Mouse (Mus musculus): ENCODE results near the gene Rab1a. TPM values are rescaled to one million over a fixed set of nuclear protein-coding genes. Genes with fewer than 3 reads are reported as not detected.

Gene Rab1a
- polyA plus RNA-seq, 1 experiment from 2014 or later, result 143 TPM

DNA sequence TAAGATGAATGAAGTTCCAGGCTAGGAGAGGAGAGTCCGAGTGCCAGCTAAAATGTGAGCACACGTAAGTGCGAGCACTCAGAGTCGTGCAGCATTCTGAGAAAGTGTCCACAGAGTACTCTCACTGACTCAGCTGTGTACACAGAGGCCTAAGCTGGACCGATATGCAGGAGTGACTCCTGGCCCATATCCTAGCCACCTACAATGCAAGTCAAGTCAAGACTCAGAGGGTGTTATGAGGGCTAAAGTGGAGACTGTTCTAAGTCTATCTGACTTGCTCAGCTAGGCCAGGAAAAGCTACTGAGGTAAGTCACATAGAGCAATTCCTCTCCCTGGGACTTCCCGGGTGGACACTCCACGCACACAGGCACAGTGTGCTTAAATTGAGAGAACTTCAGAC is 35.8 kb downstream of the Rab1a start:
- Histone ChIP-seq H3K9me3 (ENCODE audit: low read length) (no peaks in the 10 kb centered on the region), H3K4me2 (ENCODE audit: low read depth, low read length) (no peak overlapping the region), H3K27ac (ENCODE audit: low read depth) (no peak overlapping the region), H3K4me1 (ENCODE audit: insufficient read depth) (peaks cover 10% of the 10 kb centered on the region), H3K36me3 (replicated peaks; ENCODE audit: insufficient read depth, low read length) (peaks cover 72% of the 10 kb centered on the region), H3K9ac (replicated peaks) (no peak overlapping the region), H3K4me3 (ENCODE audit: low read depth, low read length) (no peak overlapping the region), H3K27me3 (ENCODE audit: insufficient read depth, low read length) (no peaks in the 10 kb centered on the region)
- TF ChIP-seq EP300 (IDR thresholded peaks at IDR 0.05; ENCODE audit: low read depth), result no peak
- TF ChIP-seq CTCF (IDR thresholded peaks at IDR 0.05; ENCODE audit: low read depth), result no peak
- DNase-seq (no peak), ATAC-seq (no peak)
- WGBS (ENCODE audit: insufficient replicate concordance), result 88% methylated on average over 7 of the region's 7 CpGs

DNA sequence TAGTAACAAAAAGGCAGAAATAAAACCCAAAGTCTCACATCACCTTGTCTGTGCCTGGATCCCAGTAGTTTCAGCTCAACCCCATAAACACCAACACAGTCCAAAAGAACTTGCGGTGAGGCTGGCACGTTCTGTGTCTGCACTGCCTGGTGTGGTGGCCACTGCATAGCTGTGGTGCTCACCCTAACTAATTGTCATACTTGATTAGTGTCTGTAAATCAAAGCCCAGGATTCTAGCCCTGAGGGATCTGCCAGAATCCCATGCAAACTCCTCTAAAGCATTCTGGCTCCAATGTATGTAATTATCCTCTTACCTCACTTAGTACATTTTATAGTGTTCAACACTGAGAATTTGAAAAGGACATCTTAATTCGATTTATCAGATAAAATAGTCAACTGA is 36.7 kb downstream of the Rab1a start:
- Histone ChIP-seq H3K36me3 (replicated peaks; ENCODE audit: insufficient read depth, low read length) (peaks cover 75% of the 10 kb centered on the region), H3K4me3 (ENCODE audit: low read depth, low read length) (no peak overlapping the region), H3K27ac (ENCODE audit: low read depth) (no peak overlapping the region), H3K9ac (replicated peaks) (no peak overlapping the region), H3K4me2 (ENCODE audit: low read depth, low read length) (no peak overlapping the region), H3K9me3 (ENCODE audit: low read length) (no peaks in the 10 kb centered on the region), H3K27me3 (ENCODE audit: insufficient read depth, low read length) (no peaks in the 10 kb centered on the region), H3K4me1 (ENCODE audit: insufficient read depth) (peaks cover 5% of the 10 kb centered on the region)
- no peak for ATAC-seq
- WGBS (ENCODE audit: insufficient replicate concordance), result 88% methylated on average over 3 of the region's 3 CpGs
- TF ChIP-seq CTCF (IDR thresholded peaks at IDR 0.05; ENCODE audit: low read depth) (no peak), EP300 (IDR thresholded peaks at IDR 0.05; ENCODE audit: low read depth) (no peak)
- DNase-seq, result no peak

DNA sequence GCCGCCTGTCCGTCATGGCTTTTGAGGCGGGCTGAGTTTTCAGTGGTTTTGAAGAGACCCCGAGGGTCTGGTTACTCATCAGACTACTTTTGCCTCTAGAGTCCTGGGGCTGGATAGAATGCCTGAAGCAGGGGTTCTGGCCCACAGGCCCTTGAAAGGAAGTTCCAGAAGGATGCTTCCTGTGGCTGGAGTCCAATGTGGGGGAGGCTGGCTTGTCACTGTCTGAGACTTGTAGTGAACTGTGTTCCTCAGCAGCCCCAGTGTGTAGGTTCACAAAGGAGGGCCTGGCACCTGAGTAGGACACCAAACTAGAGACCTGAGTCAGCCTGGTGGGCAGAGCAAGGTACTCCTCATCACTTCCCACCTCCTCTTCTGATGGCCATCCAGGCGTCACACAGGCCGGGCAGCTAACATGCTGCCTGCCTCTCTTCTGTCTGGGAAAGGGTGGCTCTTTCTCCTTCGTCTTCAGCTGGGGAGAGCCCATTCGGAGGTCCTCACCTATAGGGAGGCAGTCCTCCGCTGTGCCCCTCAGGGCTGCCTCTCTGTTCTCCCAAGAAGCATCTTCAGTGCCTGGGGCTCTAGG is 38.1 kb downstream of the Rab1a start:
- ATAC-seq, result no peak
- no peak overlapping the region for H3K27ac ChIP-seq (ENCODE audit: low read depth)
- WGBS (ENCODE audit: insufficient replicate concordance), result 88% methylated on average over 9 of the region's 9 CpGs
- peaks cover 67% of the 10 kb centered on the region for H3K36me3 ChIP-seq (replicated peaks; ENCODE audit: insufficient read depth, low read length)
- no peak for DNase-seq
- no peaks in the 10 kb centered on the region for H3K27me3 ChIP-seq (ENCODE audit: insufficient read depth, low read length)
- H3K4me1 ChIP-seq (ENCODE audit: insufficient read depth), result peaks cover 8% of the 10 kb centered on the region
- H3K9ac ChIP-seq (replicated peaks), result no peak overlapping the region
- TF ChIP-seq EP300 (IDR thresholded peaks at IDR 0.05; ENCODE audit: low read depth) (no peak), CTCF (IDR thresholded peaks at IDR 0.05; ENCODE audit: low read depth) (no peak)
- H3K4me3 ChIP-seq (ENCODE audit: low read depth, low read length), result no peak overlapping the region
- no peak overlapping the region for H3K4me2 ChIP-seq (ENCODE audit: low read depth, low read length)
- no peaks in the 10 kb centered on the region for H3K9me3 ChIP-seq (ENCODE audit: low read length)

DNA sequence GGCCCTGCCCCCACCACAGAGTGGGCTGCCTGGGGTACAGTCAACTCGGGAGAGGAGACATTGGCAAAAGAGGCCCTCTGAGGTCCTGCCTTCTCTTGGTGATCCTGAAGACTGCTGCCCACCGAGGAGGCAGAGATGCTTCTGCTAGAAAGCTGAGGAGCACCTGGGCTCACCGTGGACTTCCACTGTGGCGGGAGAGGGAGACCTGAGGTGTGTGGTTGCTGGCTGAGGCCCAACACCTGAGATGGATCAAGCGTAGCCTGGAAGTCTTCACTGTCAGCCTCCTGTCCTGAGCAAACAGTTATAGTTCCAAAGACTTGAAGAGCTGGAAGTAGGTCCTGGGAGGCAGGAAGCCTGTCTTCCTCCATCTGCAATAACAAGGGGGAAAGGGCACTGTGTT is 39.1 kb downstream of the Rab1a start:
- WGBS (ENCODE audit: insufficient replicate concordance), result 73% methylated on average over 4 of the region's 5 CpGs
- no peak overlapping the region for H3K9ac ChIP-seq (replicated peaks)
- peaks cover 57% of the 10 kb centered on the region for H3K36me3 ChIP-seq (replicated peaks; ENCODE audit: insufficient read depth, low read length)
- H3K4me3 ChIP-seq (ENCODE audit: low read depth, low read length), result no peak overlapping the region
- DNase-seq (no peak), ATAC-seq (no peak)
- TF ChIP-seq CTCF (IDR thresholded peaks at IDR 0.05; ENCODE audit: low read depth) (no peak), EP300 (IDR thresholded peaks at IDR 0.05; ENCODE audit: low read depth) (no peak)
- peaks cover 8% of the 10 kb centered on the region for H3K4me1 ChIP-seq (ENCODE audit: insufficient read depth)
- H3K27ac ChIP-seq (ENCODE audit: low read depth), result no peak overlapping the region
- no peaks in the 10 kb centered on the region for H3K9me3 ChIP-seq (ENCODE audit: low read length)
- no peaks in the 10 kb centered on the region for H3K27me3 ChIP-seq (ENCODE audit: insufficient read depth, low read length)
- no peak overlapping the region for H3K4me2 ChIP-seq (ENCODE audit: low read depth, low read length)

DNA sequence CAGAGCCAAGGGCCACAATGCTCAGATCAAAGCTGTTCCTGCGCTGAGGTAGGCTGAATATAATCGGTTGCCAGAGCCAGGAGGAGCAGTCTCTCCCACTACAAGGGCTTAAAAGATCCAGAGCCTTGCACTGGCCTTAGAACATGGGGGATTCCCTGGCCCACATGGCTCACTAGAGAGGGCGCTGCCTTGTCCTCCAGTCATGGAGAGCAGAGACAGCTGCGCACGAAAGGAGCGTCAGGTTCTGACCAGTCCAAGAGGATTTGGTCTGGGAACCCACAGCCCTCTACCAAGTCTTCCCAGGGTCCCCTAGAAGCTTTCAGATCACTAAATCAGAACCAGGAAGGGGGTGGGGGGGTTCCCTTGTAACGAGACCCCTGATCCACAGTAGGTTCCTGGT is 40.1 kb downstream of the Rab1a start:
- no peak overlapping the region for H3K27ac ChIP-seq (ENCODE audit: low read depth)
- no peak overlapping the region for H3K4me3 ChIP-seq (ENCODE audit: low read depth, low read length)
- H3K9ac ChIP-seq (replicated peaks), result no peak overlapping the region
- H3K4me2 ChIP-seq (ENCODE audit: low read depth, low read length), result no peak overlapping the region
- H3K27me3 ChIP-seq (ENCODE audit: insufficient read depth, low read length), result no peaks in the 10 kb centered on the region
- ATAC-seq (no peak), DNase-seq (no peak)
- 84% methylated on average over 7 of the region's 7 CpGs for WGBS (ENCODE audit: insufficient replicate concordance)
- H3K9me3 ChIP-seq (ENCODE audit: low read length), result no peaks in the 10 kb centered on the region
- H3K36me3 ChIP-seq (replicated peaks; ENCODE audit: insufficient read depth, low read length), result peaks cover 48% of the 10 kb centered on the region
- TF ChIP-seq EP300 (IDR thresholded peaks at IDR 0.05; ENCODE audit: low read depth) (no peak), CTCF (IDR thresholded peaks at IDR 0.05; ENCODE audit: low read depth) (no peak)
- H3K4me1 ChIP-seq (ENCODE audit: insufficient read depth), result peaks cover 11% of the 10 kb centered on the region

DNA sequence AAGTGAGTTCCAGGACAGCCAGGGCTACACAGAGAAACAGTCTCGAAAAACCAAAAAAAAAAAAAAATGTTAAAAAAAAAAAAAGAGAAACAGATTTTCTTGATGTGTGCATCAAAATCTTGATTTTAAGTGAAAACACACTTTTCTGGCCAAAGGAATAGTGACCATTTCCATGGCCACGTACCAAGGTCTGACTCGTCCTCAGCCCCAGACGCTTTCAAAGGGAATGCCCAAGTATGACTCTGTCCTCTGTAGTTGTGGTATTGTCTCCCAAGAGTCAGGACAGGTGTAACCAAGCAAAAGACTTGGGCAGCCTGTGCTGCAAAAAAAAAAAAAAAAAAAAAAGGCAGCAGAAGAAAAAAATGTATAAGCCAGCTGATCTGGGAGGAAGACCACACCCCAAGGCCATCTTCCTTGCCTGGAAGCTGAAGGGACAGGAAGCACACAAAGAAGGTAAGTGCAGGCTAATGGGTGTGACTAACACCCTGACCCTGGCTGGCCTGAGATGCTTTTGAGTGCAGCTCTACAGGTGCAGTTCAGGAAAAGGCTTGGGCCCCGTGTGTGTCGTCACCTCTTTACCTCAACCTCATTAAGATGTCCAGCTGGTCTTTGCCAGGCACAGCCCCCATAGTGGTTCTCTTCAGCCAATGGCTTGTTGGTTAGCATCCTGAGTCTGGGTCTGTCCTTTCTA is 41.3 kb downstream of the Rab1a start:
- H3K4me3 ChIP-seq (ENCODE audit: low read depth, low read length), result no peak overlapping the region
- no peaks in the 10 kb centered on the region for H3K9me3 ChIP-seq (ENCODE audit: low read length)
- peaks cover 20% of the 10 kb centered on the region for H3K4me1 ChIP-seq (ENCODE audit: insufficient read depth)
- H3K27me3 ChIP-seq (ENCODE audit: insufficient read depth, low read length), result no peaks in the 10 kb centered on the region
- H3K36me3 ChIP-seq (replicated peaks; ENCODE audit: insufficient read depth, low read length), result peaks cover 36% of the 10 kb centered on the region
- no peak overlapping the region for H3K4me2 ChIP-seq (ENCODE audit: low read depth, low read length)
- H3K9ac ChIP-seq (replicated peaks), result no peak overlapping the region
- no peak for ATAC-seq
- no peak for TF ChIP-seq EP300 (IDR thresholded peaks at IDR 0.05; ENCODE audit: low read depth)
- H3K27ac ChIP-seq (ENCODE audit: low read depth), result no peak overlapping the region
- DNase-seq, result no peak
- 86% methylated on average over 6 of the region's 6 CpGs for WGBS (ENCODE audit: insufficient replicate concordance)

All from liver, postnatal 0 days (tissue).